Mouse (Mus musculus): ENCODE measurements around the gene Cisd2. TPM values are rescaled to one million over a fixed set of nuclear protein-coding genes. Genes with fewer than 3 reads are reported as not detected.

The Cisd2 gene
- polyA plus RNA-seq, 1 experiment from 2014 or later: 51.8 TPM

GRCm38 (mm10) chr3:135439651-135440050 lies 15.9 kb upstream of the Cisd2 start:
- Histone ChIP-seq H3K36me3 (ENCODE audit: control insufficient read depth, insufficient read depth) (peaks cover 8% of the 10 kb centered on the region; the same call in 1 of the 2 replicates), H3K4me1 (ENCODE audit: control insufficient read depth, insufficient read depth, low read length) (peaks cover 22% of the 10 kb centered on the region), H3K4me3 (ENCODE audit: low read length) (peak overlapping the region; percentile 72), H3K9ac (ENCODE audit: low read length) (peak overlapping the region; percentile 100), H3K9me3 (replicated peaks; ENCODE audit: control insufficient read depth, low read length) (no peaks in the 10 kb centered on the region), H3K27ac (ENCODE audit: low read length) (peak overlapping the region; percentile 100), H3K27me3 (ENCODE audit: control insufficient read depth, insufficient read depth, low read length) (no peaks in the 10 kb centered on the region), H3K4me2 (ENCODE audit: low read depth, low read length) (peak overlapping the region; percentile 87)
- no peak for ATAC-seq (replicated peaks; ENCODE audit: extremely low read depth, insufficient read depth, low FRiP score)
- 1% methylated on average over 15 of the region's 15 CpGs for WGBS

GRCm38 (mm10) chr3:135438913-135439531 lies 15.3 kb upstream of the Cisd2 start:
- Histone ChIP-seq H3K4me3 (ENCODE audit: low read length) (peak overlapping the region; percentile 72), H3K4me1 (ENCODE audit: control insufficient read depth, insufficient read depth, low read length) (peaks cover 22% of the 10 kb centered on the region), H3K4me2 (ENCODE audit: low read depth, low read length) (peak overlapping the region; percentile 87), H3K36me3 (ENCODE audit: control insufficient read depth, insufficient read depth) (peaks cover 8% of the 10 kb centered on the region; the same call in 1 of the 2 replicates), H3K9me3 (replicated peaks; ENCODE audit: control insufficient read depth, low read length) (no peaks in the 10 kb centered on the region), H3K27me3 (ENCODE audit: control insufficient read depth, insufficient read depth, low read length) (no peaks in the 10 kb centered on the region), H3K27ac (ENCODE audit: low read length) (peak overlapping the region; percentile 100), H3K9ac (ENCODE audit: low read length) (peak overlapping the region; percentile 100)
- peak; percentile 55 for ATAC-seq (replicated peaks; ENCODE audit: extremely low read depth, insufficient read depth, low FRiP score)
- WGBS: under 1% methylated on average over 46 of the region's 76 CpGs

- Histone ChIP-seq H3K9me3 (replicated peaks; ENCODE audit: control insufficient read depth, low read length) (no peaks in the 10 kb centered on the region), H3K4me3 (ENCODE audit: low read length) (peak overlapping the region; percentile 72), H3K27ac (ENCODE audit: low read length) (peak overlapping the region; percentile 100), H3K36me3 (ENCODE audit: control insufficient read depth, insufficient read depth) (peaks cover 6% of the 10 kb centered on the region; the same call in 1 of the 2 replicates), H3K9ac (ENCODE audit: low read length) (peak overlapping the region; percentile 100), H3K27me3 (ENCODE audit: control insufficient read depth, insufficient read depth, low read length) (no peaks in the 10 kb centered on the region), H3K4me2 (ENCODE audit: low read depth, low read length) (peak overlapping the region; percentile 31), H3K4me1 (ENCODE audit: control insufficient read depth, insufficient read depth, low read length) (peaks cover 18% of the 10 kb centered on the region)
- under 1% methylated on average over 48 of the region's 50 CpGs for WGBS
- peak; percentile 53 for ATAC-seq (replicated peaks; ENCODE audit: extremely low read depth, insufficient read depth, low FRiP score)
Observed at GRCm38 (mm10) chr3:135438531-135438912, 14.8 kb upstream of the Cisd2 start.

GRCm38 (mm10) chr3:135437758-135438495 lies 14.2 kb upstream of the Cisd2 start, which contains the start of gene Ube2d3:
Gene Ube2d3, plus strand, starts transcription at chr3:135438149.
- H3K27ac ChIP-seq (ENCODE audit: low read length): peak within 1 kb of the TSS; percentile 100
- peak within 1 kb of the TSS; percentile 100 for H3K9ac ChIP-seq (ENCODE audit: low read length)
- peak within 1 kb of the TSS; percentile 74 for H3K4me2 ChIP-seq (ENCODE audit: low read depth, low read length)
- under 1% methylated on average over 56 of the region's 56 CpGs for WGBS
- ATAC-seq (replicated peaks; ENCODE audit: extremely low read depth, insufficient read depth, low FRiP score): peak; percentile 91
- H3K9me3 ChIP-seq (replicated peaks; ENCODE audit: control insufficient read depth, low read length): no peaks in the 10 kb centered on the region
- peaks cover 2% of the 10 kb centered on the region; the same call in 1 of the 2 replicates for H3K36me3 ChIP-seq (ENCODE audit: control insufficient read depth, insufficient read depth)
- H3K27me3 ChIP-seq (ENCODE audit: control insufficient read depth, insufficient read depth, low read length): no peaks in the 10 kb centered on the region
- peaks cover 13% of the 10 kb centered on the region for H3K4me1 ChIP-seq (ENCODE audit: control insufficient read depth, insufficient read depth, low read length)
- H3K4me3 ChIP-seq (ENCODE audit: low read length): peak within 1 kb of the TSS; percentile 72

- no peak for ATAC-seq (replicated peaks; ENCODE audit: extremely low read depth, insufficient read depth, low FRiP score)
- Histone ChIP-seq H3K4me3 (ENCODE audit: low read length) (peak overlapping the region; percentile 60), H3K27ac (ENCODE audit: low read length) (peak overlapping the region; percentile 71), H3K4me1 (ENCODE audit: control insufficient read depth, insufficient read depth, low read length) (peaks cover 9% of the 10 kb centered on the region), H3K27me3 (ENCODE audit: control insufficient read depth, insufficient read depth, low read length) (no peaks in the 10 kb centered on the region), H3K9me3 (replicated peaks; ENCODE audit: control insufficient read depth, low read length) (no peaks in the 10 kb centered on the region), H3K36me3 (ENCODE audit: control insufficient read depth, insufficient read depth) (peaks cover 2% of the 10 kb centered on the region; the same call in 1 of the 2 replicates), H3K4me2 (ENCODE audit: low read depth, low read length) (peak overlapping the region; percentile 74), H3K9ac (ENCODE audit: low read length) (peak overlapping the region; percentile 64)
- WGBS: 47% methylated on average over 14 of the region's 14 CpGs
Observed at GRCm38 (mm10) chr3:135436901-135437616, 13.3 kb upstream of the Cisd2 start.

- peak overlapping the region; percentile 84 for H3K4me2 ChIP-seq (ENCODE audit: low read depth, low read length)
- H3K36me3 ChIP-seq (ENCODE audit: control insufficient read depth, insufficient read depth): no peaks in the 10 kb centered on the region
- no peaks in the 10 kb centered on the region for H3K9me3 ChIP-seq (replicated peaks; ENCODE audit: control insufficient read depth, low read length)
- H3K4me3 ChIP-seq (ENCODE audit: low read length): peak overlapping the region; percentile 75
- under 1% methylated on average over 80 of the region's 103 CpGs for WGBS
- H3K27me3 ChIP-seq (ENCODE audit: control insufficient read depth, insufficient read depth, low read length): no peaks in the 10 kb centered on the region
- peak overlapping the region; percentile 78 for H3K9ac ChIP-seq (ENCODE audit: low read length)
- peak overlapping the region; percentile 90 for H3K27ac ChIP-seq (ENCODE audit: low read length)
- H3K4me1 ChIP-seq (ENCODE audit: control insufficient read depth, insufficient read depth, low read length): peaks cover 11% of the 10 kb centered on the region
- ATAC-seq (replicated peaks; ENCODE audit: extremely low read depth, insufficient read depth, low FRiP score): peak; percentile 97
Observed at GRCm38 (mm10) chr3:135422856-135423607, 693 bp downstream of the Cisd2 start.

GRCm38 (mm10) chr3:135422232-135422855 lies 1.4 kb downstream of the Cisd2 start:
- 15% methylated on average over 8 of the region's 8 CpGs for WGBS
- peaks cover 12% of the 10 kb centered on the region for H3K4me1 ChIP-seq (ENCODE audit: control insufficient read depth, insufficient read depth, low read length)
- H3K36me3 ChIP-seq (ENCODE audit: control insufficient read depth, insufficient read depth): no peaks in the 10 kb centered on the region
- ATAC-seq (replicated peaks; ENCODE audit: extremely low read depth, insufficient read depth, low FRiP score): no peak
- H3K27me3 ChIP-seq (ENCODE audit: control insufficient read depth, insufficient read depth, low read length): no peaks in the 10 kb centered on the region
- no peaks in the 10 kb centered on the region for H3K9me3 ChIP-seq (replicated peaks; ENCODE audit: control insufficient read depth, low read length)
- H3K9ac ChIP-seq (ENCODE audit: low read length): peak overlapping the region; percentile 78
- peak overlapping the region; percentile 90 for H3K27ac ChIP-seq (ENCODE audit: low read length)
- peak overlapping the region; percentile 78 for H3K4me2 ChIP-seq (ENCODE audit: low read depth, low read length)
- peak overlapping the region; percentile 75 for H3K4me3 ChIP-seq (ENCODE audit: low read length)

GRCm38 (mm10) chr3:135421310-135421594 lies 2.5 kb downstream of the Cisd2 start:
- Histone ChIP-seq H3K4me2 (ENCODE audit: low read depth, low read length) (no peak overlapping the region), H3K27me3 (ENCODE audit: control insufficient read depth, insufficient read depth, low read length) (no peaks in the 10 kb centered on the region), H3K9me3 (replicated peaks; ENCODE audit: control insufficient read depth, low read length) (no peaks in the 10 kb centered on the region), H3K9ac (ENCODE audit: low read length) (no peak overlapping the region), H3K27ac (ENCODE audit: low read length) (no peak overlapping the region), H3K4me3 (ENCODE audit: low read length) (no peak overlapping the region), H3K36me3 (ENCODE audit: control insufficient read depth, insufficient read depth) (no peaks in the 10 kb centered on the region), H3K4me1 (ENCODE audit: control insufficient read depth, insufficient read depth, low read length) (peaks cover 12% of the 10 kb centered on the region)
- ATAC-seq (replicated peaks; ENCODE audit: extremely low read depth, insufficient read depth, low FRiP score): no peak
